Mouse (Mus musculus) ZHBTc4 (cell line): ENCODE data around the gene Tmem199.
A peak's percentile ranks its signal among the peaks of the same experiment; 100 is the strongest.
"Not testable (repeated sequence)": the region's sequence is repeated elsewhere in the genome, so short reads cannot be mapped to it uniquely, and the experiment has no call there.

Experiments
- DNase-seq: peaks from one replicate; pipeline ENCODE4 v3.0.0-alpha.2; 2011; ENCODE audit warnings: low read depth, low spot score

Tmem199 gene

GRCm38 (mm10) chr11:78512025-78512957, at the start of gene Tmem199, which contains the start of gene Poldip2:
Gene Tmem199, minus strand, starts transcription at chr11:78512172.
Gene Poldip2, plus strand, starts transcription at chr11:78512193.
- DNase-seq = peak; percentile 97

DNA sequence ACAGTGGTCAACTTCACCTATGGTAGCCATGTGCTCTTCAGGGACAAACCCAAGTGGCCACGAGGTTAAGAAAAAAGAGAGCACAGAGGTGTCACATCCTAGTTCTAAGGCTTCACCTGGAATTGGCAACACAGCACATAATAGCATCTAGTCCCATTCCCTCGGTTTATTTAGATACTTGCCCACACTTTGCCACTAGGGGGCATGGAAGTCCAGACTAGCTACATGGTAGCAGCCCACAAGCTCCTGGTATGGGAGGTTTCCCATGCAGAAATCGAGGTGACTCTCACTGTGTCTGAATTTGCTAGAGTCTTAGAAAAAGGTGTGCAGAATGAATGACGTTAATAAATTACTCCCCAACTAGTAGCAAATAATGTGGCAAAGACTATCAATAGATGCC, 48.5 kb upstream of the Tmem199 start:
- DNase-seq = peak; percentile 80

- peak; percentile 66 for DNase-seq
Observed at GRCm38 (mm10) chr11:78557241-78557640, 45.3 kb upstream of the Tmem199 start.

DNA sequence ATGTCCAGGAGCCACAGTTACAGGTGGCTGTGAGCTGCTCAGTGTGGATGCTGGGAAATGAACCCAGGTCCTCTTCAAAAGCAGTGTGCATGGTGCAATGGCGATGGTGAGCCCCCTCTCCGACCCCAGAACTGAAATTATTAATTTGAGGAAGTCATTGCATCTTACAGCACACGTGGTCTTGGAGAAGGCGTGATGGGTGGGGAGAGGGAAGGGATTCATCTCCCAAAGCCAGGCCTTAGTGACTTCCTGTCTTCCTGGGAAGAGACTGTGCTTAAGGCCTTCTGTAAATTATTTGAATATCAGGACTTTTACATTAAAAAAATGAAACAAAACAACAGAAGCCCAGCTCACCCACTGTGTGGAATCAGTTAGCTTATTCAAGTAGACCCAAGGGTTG, 44.1 kb upstream of the Tmem199 start:
- no peak for DNase-seq

GRCm38 (mm10) chr11:78555623-78556022, 43.7 kb upstream of the Tmem199 start:
- DNase-seq = no peak

- DNase-seq = no peak
Observed at GRCm38 (mm10) chr11:78551059-78551398, 39.1 kb upstream of the Tmem199 start.

DNA sequence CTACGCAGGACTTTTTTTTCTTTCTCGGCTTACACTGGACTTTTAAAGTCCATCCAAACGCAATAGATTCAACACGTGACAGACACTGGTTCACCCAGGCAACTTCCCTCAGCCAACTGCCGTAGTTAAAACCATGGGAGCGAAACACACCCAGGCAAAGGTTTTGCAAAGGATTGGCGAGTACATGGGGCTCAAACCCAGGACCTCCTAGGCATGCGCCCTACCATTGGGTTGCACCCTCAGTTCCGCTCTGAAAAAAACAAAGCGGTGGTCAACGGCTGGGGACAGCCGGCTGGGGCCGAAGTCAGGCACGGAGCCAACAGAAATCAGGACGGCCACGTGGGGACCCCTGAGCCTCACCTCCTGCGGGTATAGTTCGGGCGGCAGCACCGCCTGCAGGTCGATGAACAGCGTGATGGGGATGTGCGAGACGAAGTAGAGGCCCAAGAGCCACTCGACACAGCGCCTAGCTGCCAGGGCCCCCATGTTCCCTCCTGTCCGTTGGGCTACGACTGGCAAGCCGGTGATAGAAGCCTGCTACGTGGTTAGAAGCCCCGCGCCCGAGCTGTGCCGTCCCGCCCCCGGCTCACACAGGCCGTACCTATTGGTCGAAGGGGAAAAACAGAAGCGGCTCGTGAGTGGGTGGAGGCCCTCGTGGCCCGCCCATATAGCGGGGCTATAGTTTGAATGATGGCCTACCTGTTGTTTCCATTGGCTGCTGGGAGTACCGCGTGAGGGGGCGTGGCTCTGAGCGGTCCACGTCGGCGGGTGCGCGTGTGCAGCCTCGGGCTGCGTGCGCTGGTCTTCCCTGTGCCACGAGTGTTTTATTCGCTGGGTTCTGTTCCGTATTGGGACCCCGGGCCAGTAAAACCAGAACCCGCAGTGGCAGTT, 38.4 kb upstream of the Tmem199 start, which contains the start of gene Tmem97:
TSS of gene Tmem97 (minus strand) at position 610 of the 891 bp plus-strand sequence.
- DNase-seq = peak; percentile 99

GRCm38 (mm10) chr11:78549491-78549987, 37.6 kb upstream of the Tmem199 start:
- no peak for DNase-seq

DNA sequence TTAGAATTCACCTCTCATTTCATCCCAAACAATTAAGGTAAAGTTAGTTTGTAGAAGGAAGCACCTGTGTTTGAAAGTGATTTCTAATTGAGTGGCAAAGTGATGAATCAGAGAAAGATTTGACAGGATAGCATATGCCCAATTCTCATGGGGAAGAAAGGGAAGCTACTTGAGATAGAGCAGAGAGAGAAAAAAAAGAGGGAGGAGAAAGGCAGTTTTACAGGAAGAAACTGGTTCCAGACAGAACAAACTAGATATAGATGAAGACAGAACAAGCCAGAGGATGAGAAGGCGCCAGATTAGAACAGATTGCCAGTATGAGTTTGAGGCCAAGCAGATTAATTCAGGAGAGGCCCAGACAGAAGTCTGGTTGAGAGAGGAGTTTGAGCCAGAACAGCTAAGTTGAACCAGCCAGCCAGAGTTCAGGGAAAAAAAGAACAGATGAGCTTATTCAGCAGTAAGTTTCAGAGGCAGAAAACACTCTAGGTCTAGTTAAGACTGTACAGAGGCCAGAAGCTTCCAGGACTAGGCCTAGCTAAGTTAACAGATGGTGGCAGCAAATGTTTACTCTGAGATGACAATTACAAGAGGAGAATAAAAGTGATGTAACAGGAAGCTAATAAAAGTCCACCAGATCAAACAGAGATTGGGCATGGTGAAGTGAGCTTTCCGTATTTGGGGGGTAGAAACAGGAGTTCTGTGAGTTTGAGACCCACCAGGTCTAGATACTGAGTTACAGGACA, 35.9 kb upstream of the Tmem199 start:
- no peak for DNase-seq

DNA sequence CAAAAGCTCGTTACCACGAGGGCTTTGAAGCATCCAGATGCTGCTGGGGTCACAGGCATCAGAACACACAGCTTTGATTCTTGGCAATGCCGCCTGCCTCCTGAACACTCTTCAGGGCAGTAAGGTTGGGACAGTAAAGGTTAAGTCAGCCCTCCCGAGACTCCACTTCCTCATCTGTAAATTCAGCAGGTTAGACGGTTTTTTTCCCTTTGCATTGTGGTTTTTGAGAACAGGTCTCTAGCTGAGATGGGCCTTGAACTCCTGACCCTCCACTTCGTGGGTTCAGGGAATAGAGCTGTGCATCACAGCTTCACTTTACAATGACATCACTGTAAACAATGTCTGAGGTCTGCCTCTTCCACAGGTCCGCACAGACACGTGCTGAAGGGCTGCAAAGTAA, 33.2 kb upstream of the Tmem199 start:
- DNase-seq = no peak

- peak; percentile 26 for DNase-seq
Observed at GRCm38 (mm10) chr11:78544449-78545111, 32.6 kb upstream of the Tmem199 start.

DNA sequence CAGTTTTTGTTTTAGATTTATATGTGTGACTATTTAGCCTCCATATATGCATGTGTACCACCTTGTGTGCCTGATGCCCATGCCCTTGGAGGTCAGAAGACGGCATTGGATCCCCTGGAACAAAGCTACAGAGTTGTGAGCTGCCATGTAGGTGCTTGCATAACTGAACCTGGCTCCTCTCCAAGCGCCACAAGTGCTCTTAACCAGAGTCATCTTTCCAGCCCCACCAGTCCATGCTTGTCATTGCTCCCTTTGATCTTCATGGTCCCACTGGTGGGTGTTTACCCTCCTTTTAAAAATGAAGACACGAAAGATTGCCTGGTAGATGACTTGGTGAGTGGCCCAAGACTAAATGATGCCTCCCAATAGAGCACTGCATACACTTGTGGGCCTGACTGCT, 28.4 kb upstream of the Tmem199 start:
- DNase-seq = no peak

GRCm38 (mm10) chr11:78536690-78537084, 24.7 kb upstream of the Tmem199 start:
- DNase-seq = no peak

- peak; percentile 100 for DNase-seq
Observed at GRCm38 (mm10) chr11:78536080-78536689, 24.2 kb upstream of the Tmem199 start, which contains the start of the genes Tnfaip1 and Ift20. Gene Tnfaip1, minus strand, starts transcription at chr11:78536332. Gene Ift20, plus strand, starts transcription at chr11:78536361.

DNA sequence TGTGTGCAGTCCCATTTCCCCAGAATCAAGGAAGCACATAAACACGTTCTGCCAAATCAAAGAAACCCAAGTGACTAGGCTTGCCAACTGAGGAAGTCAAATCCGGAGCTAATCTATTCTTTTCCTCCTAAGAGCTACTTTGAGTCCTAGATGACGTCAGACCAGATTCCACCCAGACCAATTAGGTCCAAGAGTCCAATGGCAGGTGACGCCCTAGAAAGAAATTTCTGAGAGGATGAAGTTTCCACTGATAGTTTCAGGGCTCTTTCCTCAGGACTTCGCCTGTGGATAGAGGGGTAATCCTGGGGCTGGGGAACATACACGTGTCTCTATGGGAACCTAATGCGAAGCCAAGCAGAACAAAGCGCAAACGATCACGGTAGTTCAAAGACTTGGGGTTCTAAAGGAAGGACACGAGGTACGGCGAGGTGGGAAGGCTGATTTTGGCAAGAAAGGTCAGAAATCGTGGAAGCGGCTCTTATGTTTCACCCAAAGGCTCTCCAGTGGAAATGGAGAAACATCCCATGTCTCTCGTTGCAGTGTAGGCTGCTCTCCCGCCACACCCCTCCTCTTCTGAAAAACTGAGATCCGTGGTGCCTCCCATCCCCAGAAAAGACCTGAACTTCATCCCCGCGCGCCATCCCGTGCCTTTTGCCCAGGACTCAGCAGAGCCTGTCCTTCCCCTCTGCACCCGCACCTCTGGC, 23.6 kb upstream of the Tmem199 start:
- peak; percentile 82 for DNase-seq

DNA sequence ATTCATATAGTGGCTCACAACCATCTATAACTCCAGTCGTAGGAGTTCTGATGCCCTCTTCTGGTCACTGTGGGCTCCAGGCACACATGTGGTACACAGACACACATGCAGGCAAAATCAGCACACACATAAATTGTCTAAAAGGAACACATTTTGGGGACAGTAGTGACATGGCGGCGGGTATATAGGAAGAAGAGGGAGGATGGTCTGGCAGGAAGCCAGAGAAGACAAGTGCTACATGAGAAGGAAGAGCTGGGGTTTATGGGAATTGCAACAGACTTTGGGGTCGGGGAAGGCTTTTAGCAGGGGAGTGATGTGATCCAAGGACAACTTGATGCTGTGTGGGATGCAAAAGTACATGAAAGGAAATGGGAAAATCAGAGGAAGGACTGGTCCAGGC, 22.5 kb upstream of the Tmem199 start:
- DNase-seq = peak; percentile 22

DNA sequence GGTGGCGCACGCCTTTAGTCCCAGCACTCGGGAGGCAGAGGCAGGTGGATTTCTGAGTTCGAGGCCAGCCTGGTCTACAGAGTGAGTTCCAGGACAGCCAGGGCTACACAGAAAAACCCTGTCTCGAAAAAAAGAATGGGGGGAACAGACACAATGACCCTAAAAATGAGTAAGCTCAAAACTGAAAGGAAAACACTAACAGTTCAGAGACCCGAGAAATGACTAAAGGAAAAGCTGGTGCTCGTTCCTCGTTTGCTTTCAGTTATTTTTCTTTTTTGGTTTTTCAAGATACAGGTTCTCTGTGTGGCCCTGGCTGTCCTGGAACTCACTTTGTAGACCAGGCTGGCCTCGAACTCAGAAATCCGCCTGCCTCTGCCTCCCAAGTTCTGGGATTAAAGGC, 19.5 kb upstream of the Tmem199 start:
- not testable (repeated sequence) for DNase-seq

GRCm38 (mm10) chr11:78531046-78531445, 19.1 kb upstream of the Tmem199 start:
- no peak for DNase-seq

DNA sequence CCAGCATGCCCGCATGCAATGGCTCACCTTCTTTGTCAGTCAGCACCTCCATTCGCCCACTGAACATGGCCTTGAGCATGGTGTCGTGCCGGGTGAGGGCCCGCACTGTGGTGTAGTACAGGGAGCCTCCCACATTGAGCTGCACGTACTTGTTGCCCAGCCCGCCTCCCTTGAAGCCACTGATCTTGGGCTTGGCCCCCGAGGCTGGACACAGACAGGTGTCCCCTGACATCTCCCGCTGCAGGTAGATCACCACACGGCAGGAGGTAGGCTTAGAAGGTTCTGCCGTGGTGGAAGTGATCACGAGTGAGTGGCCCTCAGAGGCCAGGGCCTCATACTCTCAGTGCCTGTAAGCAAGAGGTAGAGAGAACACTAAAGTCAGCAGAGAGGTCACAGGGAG, 18.0 kb upstream of the Tmem199 start:
- DNase-seq = no peak

GRCm38 (mm10) chr11:78528714-78529113, 16.7 kb upstream of the Tmem199 start:
- DNase-seq = no peak
